Mouse (Mus musculus) MEL (cell line): ENCODE measurements around the gene S100a13. TPM values are rescaled to one million over a fixed set of nuclear protein-coding genes. Genes with fewer than 3 reads are reported as not detected.

Experiments used
- DNase-seq: peaks from one replicate; pipeline ENCODE4 v3.0.0; 2011; ENCODE audit warnings: low read depth, low spot score
- H3K27ac ChIP-seq: 2 replicates; pipeline ENCODE4 v1.5.1; 2012; ENCODE audit warnings: low read depth, mild to moderate bottlenecking, control low read depth, low read length, moderate library complexity; ENCODE audit not compliant: control insufficient read depth
- H3K27me3 ChIP-seq, 2 experiments: fragments of 150-350 bp in 1 of 2; sonication (generic) in 1 of 2; 2 replicates each; pipeline ENCODE4 v1.6.1; 2012; ENCODE audit warnings: low read length in 2 of 2, mild to moderate bottlenecking in 2 of 2, improper control_type of control experiment in 1 of 2, moderate library complexity in 1 of 2; ENCODE audit not compliant: insufficient read depth in 2 of 2, control insufficient read depth in 1 of 2
- H3K36me3 ChIP-seq, 2 experiments: 2 replicates each; pipeline ENCODE4 v1.6.1; 2012 to 2014; ENCODE audit warnings: low read length in 2 of 2, improper control_type of control experiment in 1 of 2, inconsistent platforms in 1 of 2, mild to moderate bottlenecking in 1 of 2; ENCODE audit not compliant: insufficient read depth in 2 of 2, control insufficient read depth in 1 of 2
- H3K4me1 ChIP-seq, 2 experiments: fragments of 150-350 bp in 1 of 2; sonication (generic) in 1 of 2; 2 replicates each; pipeline ENCODE4 v1.6.1; 2012; ENCODE audit warnings: low read length in 2 of 2, improper control_type of control experiment in 1 of 2, mild to moderate bottlenecking in 1 of 2; ENCODE audit not compliant: insufficient read depth in 2 of 2, control insufficient read depth in 1 of 2
- H3K4me3 ChIP-seq, 2 experiments: fragments of 150-350 bp in 1 of 2; sonication (generic) in 1 of 2; 2 replicates each; pipeline ENCODE4 v1.5.1; 2012; ENCODE audit warnings: low read depth in 2 of 2, low read length in 2 of 2, mild to moderate bottlenecking in 2 of 2, moderate library complexity in 2 of 2, control low read depth in 1 of 2, improper control_type of control experiment in 1 of 2; ENCODE audit not compliant: control insufficient read depth in 1 of 2, insufficient read depth in 1 of 2
- H3K79me2 ChIP-seq: 2 replicates; pipeline ENCODE4 v1.6.1; 2012; ENCODE audit warnings: mild to moderate bottlenecking, low read length, moderate library complexity; ENCODE audit not compliant: control insufficient read depth, poor library complexity, insufficient read depth
- H3K9ac ChIP-seq: 2 replicates; pipeline ENCODE4 v1.6.1; 2012; ENCODE audit warnings: low read depth, mild to moderate bottlenecking, control low read depth, low read length, moderate library complexity; ENCODE audit not compliant: control insufficient read depth, poor library complexity, severe bottlenecking
- H3K9me3 ChIP-seq: fragments of 150-350 bp; sonication (generic); replicated peaks from 2 replicates; pipeline ENCODE4 v1.6.1; 2012; ENCODE audit warnings: mild to moderate bottlenecking, low read length, improper control_type of control experiment, moderate library complexity; ENCODE audit not compliant: insufficient read depth
- CHD1 ChIP-seq: IDR thresholded peaks from 2 replicates; pipeline ENCODE4 v1.6.1; 2012; ENCODE audit warnings: low read depth, mild to moderate bottlenecking, inconsistent platforms, low read length, improper control_type of control experiment
- CHD2 ChIP-seq: IDR thresholded peaks from 2 replicates; pipeline ENCODE4 v1.6.1; 2011; ENCODE audit warnings: low read length, improper control_type of control experiment
- CTCF ChIP-seq, 3 experiments: IDR thresholded peaks in 2 of 3; conservative IDR thresholded peaks in 1 of 3; 2 replicates each; pipeline ENCODE4 v1.5.1; 2011 to 2012; ENCODE audit warnings: low read length in 3 of 3, low read depth in 2 of 3, mild to moderate bottlenecking in 2 of 3, improper control_type of control experiment in 1 of 3, inconsistent platforms in 1 of 3, mixed read lengths in 1 of 3, moderate library complexity in 1 of 3; ENCODE audit not compliant: control insufficient read depth in 1 of 3, insufficient read depth in 1 of 3, poor library complexity in 1 of 3, severe bottlenecking in 1 of 3
- E2F4 ChIP-seq: IDR thresholded peaks from 2 replicates; pipeline ENCODE4 v1.6.1; 2011; ENCODE audit warnings: low read depth, low read length, improper control_type of control experiment, borderline replicate concordance
- ELF1 ChIP-seq: IDR thresholded peaks from 2 replicates; pipeline ENCODE4 v1.6.1; 2014; ENCODE audit warnings: low read depth, mild to moderate bottlenecking, inconsistent platforms, low read length, improper control_type of control experiment, moderate library complexity
- ETS1 ChIP-seq: IDR thresholded peaks from 2 replicates; pipeline ENCODE4 v1.6.1; 2012; ENCODE audit warnings: low read depth, mild to moderate bottlenecking, inconsistent platforms, low read length, improper control_type of control experiment, moderate library complexity
- HCFC1 ChIP-seq: IDR thresholded peaks from 2 replicates; pipeline ENCODE4 v1.6.1; 2012; ENCODE audit warnings: low read depth, mild to moderate bottlenecking, inconsistent platforms, low read length, improper control_type of control experiment, moderate library complexity
- JUND ChIP-seq: IDR thresholded peaks from 2 replicates; pipeline ENCODE4 v1.6.1; 2011; ENCODE audit warnings: low read depth, mild to moderate bottlenecking, improper control_type of control experiment, low read length
- MAX ChIP-seq: IDR thresholded peaks from 2 replicates; pipeline ENCODE4 v1.6.1; 2011; ENCODE audit warnings: low read length, improper control_type of control experiment
- MEF2A ChIP-seq: IDR thresholded peaks from 2 replicates; pipeline ENCODE4 v1.6.1; 2014; ENCODE audit warnings: low read depth, mild to moderate bottlenecking, inconsistent platforms, low read length, improper control_type of control experiment; ENCODE audit not compliant: poor library complexity, insufficient replicate concordance, severe bottlenecking; ENCODE audit errors: extremely low read depth
- MYC ChIP-seq: IDR thresholded peaks from 2 replicates; pipeline ENCODE4 v1.6.1; 2011; ENCODE audit warnings: low read depth, mild to moderate bottlenecking, low read length, improper control_type of control experiment, moderate library complexity
- NELFE ChIP-seq: IDR thresholded peaks from 2 replicates; pipeline ENCODE4 v1.6.1; 2011; ENCODE audit warnings: low read depth, low read length, improper control_type of control experiment
- NRF1 ChIP-seq: IDR thresholded peaks from 2 replicates; pipeline ENCODE4 v1.6.1; 2014; ENCODE audit warnings: low read depth, mild to moderate bottlenecking, inconsistent platforms, low read length, improper control_type of control experiment, moderate library complexity; ENCODE audit not compliant: poor library complexity, insufficient read depth, severe bottlenecking
- POLR2A ChIP-seq, 2 experiments: IDR thresholded peaks; 2 replicates each; pipeline ENCODE4 v1.6.1; 2011 to 2012; ENCODE audit warnings: low read length in 2 of 2, mild to moderate bottlenecking in 2 of 2, control low read depth in 1 of 2, improper control_type of control experiment in 1 of 2, low read depth in 1 of 2, moderate library complexity in 1 of 2; ENCODE audit not compliant: control insufficient read depth in 1 of 2, insufficient read depth in 1 of 2, poor library complexity in 1 of 2
- RCOR1 ChIP-seq: IDR thresholded peaks from 2 replicates; pipeline ENCODE4 v1.6.1; 2012; ENCODE audit warnings: low read depth, mild to moderate bottlenecking, inconsistent platforms, low read length, improper control_type of control experiment
- SIN3A ChIP-seq: IDR thresholded peaks from 2 replicates; pipeline ENCODE4 v1.6.1; 2012; ENCODE audit warnings: low read length, improper control_type of control experiment, inconsistent platforms
- TBP ChIP-seq: IDR thresholded peaks from 2 replicates; pipeline ENCODE4 v1.8.0; 2011; ENCODE audit warnings: low read depth, low read length, improper control_type of control experiment
- UBTF ChIP-seq: IDR thresholded peaks from 2 replicates; pipeline ENCODE4 v1.6.1; 2012; ENCODE audit warnings: low read depth, mild to moderate bottlenecking, inconsistent platforms, low read length, improper control_type of control experiment, moderate library complexity, borderline replicate concordance; ENCODE audit not compliant: insufficient read depth
- USF1 ChIP-seq: IDR thresholded peaks from 2 replicates; pipeline ENCODE4 v1.6.1; 2014; ENCODE audit warnings: low read depth, mild to moderate bottlenecking, inconsistent platforms, low read length, improper control_type of control experiment, moderate library complexity
- ZC3H11A ChIP-seq: IDR thresholded peaks from 2 replicates; pipeline ENCODE4 v1.6.1; 2012; ENCODE audit warnings: low read depth, mild to moderate bottlenecking, inconsistent platforms, low read length, improper control_type of control experiment
- polyA plus RNA-seq, 2 experiments: library from polyadenylated mRNA; stranded (reverse) in 1 of 2; unstranded in 1 of 2; fragments of >175 nt in 1 of 2; fragments of >200 nt in 1 of 2; gene quantifications; 2 replicates each; pipeline versions ENCODE4 v1.2.1 to v1.2.4; 2012; ENCODE audit warnings: low replicate concordance in 2 of 2, low read depth in 1 of 2; ENCODE audit not compliant: insufficient read length in 2 of 2, insufficient read depth in 1 of 2, missing spikeins in 1 of 2
- total RNA-seq: library from RNA; depleted of rRNA; stranded (reverse); fragments of 300-350 nt; gene quantifications from 2 replicates; pipeline ENCODE4 v1.2.3, GENCODE M21; 2012

S100a13 gene
- total and polyA plus RNA-seq, 3 experiments: 22.0 to 29.9 TPM; not detected in 1

DNA sequence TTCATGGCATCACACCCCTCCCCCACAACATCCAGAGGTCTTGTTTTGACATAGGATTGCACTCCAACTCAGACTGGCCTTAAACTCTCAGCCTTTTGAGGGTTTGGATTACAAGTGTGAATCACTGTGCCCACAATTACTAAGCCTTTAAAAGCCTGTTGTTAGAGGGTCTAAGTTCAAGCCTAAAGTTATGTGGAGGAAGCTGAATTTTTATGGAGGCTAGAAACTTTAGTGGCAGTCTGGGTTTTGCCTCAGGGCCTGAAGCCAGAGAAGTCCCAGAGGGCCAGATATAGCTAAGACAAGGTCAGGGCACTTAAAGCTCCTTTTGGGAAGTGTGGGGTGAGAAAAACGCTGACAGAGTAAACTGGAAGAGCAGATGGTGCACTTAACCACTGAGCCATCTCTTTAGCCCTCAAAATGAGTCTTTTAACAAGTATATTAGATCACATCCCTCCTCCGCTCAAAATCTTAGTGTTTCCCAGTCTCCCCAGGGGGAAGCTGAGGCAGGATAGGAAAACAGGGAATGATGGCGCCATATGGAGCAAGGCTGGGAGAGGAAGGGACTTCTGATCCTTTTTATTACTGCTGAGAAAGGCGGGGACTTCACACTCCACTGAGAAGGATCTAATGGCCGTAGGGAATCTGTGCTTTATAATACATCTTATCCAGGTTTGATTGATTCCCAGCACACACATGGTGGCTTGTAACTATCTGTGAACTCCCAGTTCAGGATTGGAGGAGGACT, 35.6 kb downstream of the S100a13 start (continued):
- no peak for TF ChIP-seq POLR2A (IDR thresholded peaks at IDR 0.05; ENCODE audit: control insufficient read depth in 1 of 2, insufficient read depth in 1 of 2, low read depth in 1 of 2, low read length in 2 of 2, poor library complexity in 1 of 2)
- no peak for TF ChIP-seq USF1
- TF ChIP-seq NELFE: no peak
- no peak for TF ChIP-seq CHD2
- TF ChIP-seq RCOR1: no peak
- TF ChIP-seq CHD1: no peak

DNA sequence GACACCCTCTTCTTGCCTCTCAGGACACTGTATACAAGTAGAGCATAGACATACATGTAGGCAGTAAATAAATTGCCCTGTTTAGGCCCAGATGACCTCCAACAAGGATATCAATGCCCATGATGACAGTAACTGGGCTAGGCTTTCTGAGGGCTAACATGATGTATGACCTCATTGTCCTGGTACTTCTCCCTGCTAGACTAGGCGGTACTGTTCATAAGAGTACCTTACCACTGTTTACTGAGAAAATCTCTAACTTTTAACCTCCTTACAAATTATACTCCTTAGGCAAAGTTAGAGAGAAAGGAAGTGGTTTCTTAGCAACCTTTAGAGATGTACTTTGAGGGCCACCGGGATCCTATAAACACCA, 36.2 kb downstream of the S100a13 start:
- H3K9ac ChIP-seq: no peak overlapping the region
- H3K9me3 ChIP-seq: no peaks in the 10 kb centered on the region
- no peak overlapping the region for H3K27ac ChIP-seq
- peaks cover 11 to 42% of the 10 kb centered on the region in 2 experiments for H3K27me3 ChIP-seq
- no peaks in the 10 kb centered on the region; a peak in 1 of 4 replicates for H3K4me1 ChIP-seq
- no peak for DNase-seq
- H3K4me3 ChIP-seq: no peak overlapping the region
- no peaks in the 10 kb centered on the region for H3K36me3 ChIP-seq
- TF ChIP-seq USF1 (no peak), SIN3A (no peak), CTCF (IDR thresholded peaks at IDR 0.05 in 2 of 3, conservative IDR thresholded peaks at IDR 0.05 in 1 of 3; ENCODE audit: control insufficient read depth in 1 of 3, insufficient read depth in 1 of 3, low read depth in 2 of 3, low read length in 3 of 3, poor library complexity in 1 of 3, severe bottlenecking in 1 of 3) (no peak), E2F4 (no peak), TBP (no peak), ELF1 (no peak), RCOR1 (no peak), CHD1 (no peak), MAX (no peak), JUND (no peak), ETS1 (no peak), NRF1 (no peak), UBTF (no peak), ZC3H11A (no peak), NELFE (no peak), HCFC1 (no peak), MEF2A (no peak), MYC (no peak)
- TF ChIP-seq, all 39 proteins: peak for 0
- no peaks in the 10 kb centered on the region for H3K79me2 ChIP-seq
